Mouse (Mus musculus) midbrain, postnatal 0 days (tissue): ENCODE results near the gene Sall1. TPM values are rescaled to one million over a fixed set of nuclear protein-coding genes. Genes with fewer than 3 reads are reported as not detected.

ENCODE experiments used
- ATAC-seq: fragments of 200-750 bp; cut with Nextera tagmentation; 2 replicates; pipeline ENCODE4 v1.8.0; 2017; ENCODE audit warnings: moderate number of reproducible peaks, mild to moderate bottlenecking, moderate TSS enrichment, moderate library complexity; ENCODE audit not compliant: low FRiP score
- DNase-seq: peaks from one replicate; pipeline ENCODE4 v3.0.0-alpha.2; 2015; ENCODE audit warnings: low spot score
- H3K27ac ChIP-seq: fragments of 300-500 bp; sonication (generic); 2 replicates; pipeline ENCODE4 v1.5.1; 2014; ENCODE audit warnings: low read depth, mild to moderate bottlenecking, low read length, mixed read lengths
- H3K27me3 ChIP-seq: fragments of 300-500 bp; sonication (generic); 2 replicates; pipeline ENCODE4 v1.6.1; 2014; ENCODE audit warnings: low read length, control low read depth, mixed read lengths; ENCODE audit not compliant: insufficient read depth
- H3K36me3 ChIP-seq: fragments of 300-500 bp; sonication (generic); 2 replicates; pipeline ENCODE4 v1.6.1; 2014; ENCODE audit warnings: low read length, control low read depth, mixed read lengths; ENCODE audit not compliant: insufficient read depth
- H3K4me1 ChIP-seq: fragments of 300-500 bp; sonication (generic); 2 replicates; pipeline ENCODE4 v1.6.1; 2014; ENCODE audit warnings: mild to moderate bottlenecking, control low read depth, antibody characterized with exemption, low read length, mixed read lengths; ENCODE audit not compliant: insufficient read depth
- H3K4me2 ChIP-seq: fragments of 300-500 bp; sonication (generic); 2 replicates; pipeline ENCODE4 v1.6.1; 2014; ENCODE audit warnings: low read depth, mild to moderate bottlenecking, low read length, mixed read lengths; ENCODE audit not compliant: poor library complexity, severe bottlenecking
- H3K4me3 ChIP-seq: fragments of 300-500 bp; sonication (generic); 2 replicates; pipeline ENCODE4 v1.5.1; 2014; ENCODE audit warnings: low read depth, mild to moderate bottlenecking, low read length, moderate library complexity
- H3K9ac ChIP-seq: fragments of 300-500 bp; sonication (generic); replicated peaks from 2 replicates; pipeline ENCODE4 v1.6.1; 2014; ENCODE audit warnings: mild to moderate bottlenecking, low read length, moderate library complexity, mixed read lengths; ENCODE audit not compliant: poor library complexity, severe bottlenecking
- H3K9me3 ChIP-seq: fragments of 300-500 bp; sonication (generic); 2 replicates; pipeline ENCODE4 v1.6.1; 2016; ENCODE audit warnings: low read length, control low read depth
- CTCF ChIP-seq: IDR thresholded peaks from 2 replicates; pipeline ENCODE4 v1.5.1; 2016; ENCODE audit warnings: antibody characterized with exemption, mild to moderate bottlenecking
- WGBS: fragments of 180-500 bp; shearing (Covaris S2); extraction: QIAGEN DNeasy Blood & Tissue Kit; methylation state at CpG from one replicate; pipeline ENCODE4 v1.1.7; 2014; 5-methylcytosine and 5-hydroxymethylcytosine counted together
- microRNA-seq: library from miRNA; unstranded; fragments of <30 nt; microRNA quantifications from one replicate; pipeline ENCODE4, GENCODE M21; 2016; ENCODE audit warnings: borderline number of aligned reads
- polyA plus RNA-seq: library from polyadenylated mRNA; unstranded; fragments of >200 nt; fragmentation: Nextera tagmentation; extraction: Ambion mirVana; gene quantifications from 2 replicates; pipeline ENCODE4 v1.2.1, GENCODE M21; 2015
- total RNA-seq: library from RNA; depleted of rRNA; stranded (reverse); fragments of >200 nt; gene quantifications from 2 replicates; pipeline ENCODE4 v1.2.3, GENCODE M21; 2014

The Sall1 gene
- total and polyA plus RNA-seq, 2 experiments from 2014 or later: 3.8 to 8.7 TPM

DNA sequence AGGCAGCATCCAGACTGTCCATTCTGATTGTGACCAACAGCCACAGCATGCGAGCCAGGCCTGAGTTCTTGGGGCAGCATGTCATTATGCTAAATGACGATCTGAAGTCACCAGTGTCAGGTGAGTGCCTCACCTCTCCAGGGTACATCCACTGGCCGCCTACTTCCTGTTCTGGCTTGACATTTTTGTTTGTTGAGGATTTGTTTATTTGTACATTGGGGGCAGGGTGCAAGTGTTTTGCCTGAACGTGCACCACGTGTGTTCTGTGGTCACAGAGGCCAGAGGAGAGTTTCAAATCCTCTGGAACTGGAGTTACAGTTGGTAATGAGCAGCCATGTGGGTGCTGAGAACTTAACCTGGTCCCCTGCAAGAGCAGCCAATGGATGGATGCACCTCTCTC, 60.5 kb downstream of the Sall1 start:
- Histone ChIP-seq H3K36me3 (no peaks in the 10 kb centered on the region), H3K4me3 (no peak overlapping the region), H3K9me3 (no peaks in the 10 kb centered on the region), H3K27me3 (no peaks in the 10 kb centered on the region), H3K4me2 (no peak overlapping the region), H3K27ac (no peak overlapping the region), H3K4me1 (no peaks in the 10 kb centered on the region), H3K9ac (no peak overlapping the region)
- 81% methylated on average over 5 of the region's 5 CpGs for WGBS
- TF ChIP-seq CTCF: no peak
- DNase-seq: no peak
- ATAC-seq: no peak

Small RNA genes within 50 kb of the gene (microRNA-seq; reads per million reads assigned to microRNA genes)
- gene Mir8110: not detected
